Mouse (Mus musculus) erythroblast, embryonic 14.5 days (primary cell): ENCODE results near the gene Nr4a2.

Source experiments
- GATA1 ChIP-seq: IDR thresholded peaks from 2 replicates; pipeline ENCODE4 v1.6.1; 2012; ENCODE audit warnings: low read length, inconsistent platforms, mixed read lengths
- TAL1 ChIP-seq: IDR thresholded peaks from 3 replicates; pipeline ENCODE4 v1.6.1; 2012; ENCODE audit warnings: low read length, inconsistent platforms, mixed read lengths

DNA sequence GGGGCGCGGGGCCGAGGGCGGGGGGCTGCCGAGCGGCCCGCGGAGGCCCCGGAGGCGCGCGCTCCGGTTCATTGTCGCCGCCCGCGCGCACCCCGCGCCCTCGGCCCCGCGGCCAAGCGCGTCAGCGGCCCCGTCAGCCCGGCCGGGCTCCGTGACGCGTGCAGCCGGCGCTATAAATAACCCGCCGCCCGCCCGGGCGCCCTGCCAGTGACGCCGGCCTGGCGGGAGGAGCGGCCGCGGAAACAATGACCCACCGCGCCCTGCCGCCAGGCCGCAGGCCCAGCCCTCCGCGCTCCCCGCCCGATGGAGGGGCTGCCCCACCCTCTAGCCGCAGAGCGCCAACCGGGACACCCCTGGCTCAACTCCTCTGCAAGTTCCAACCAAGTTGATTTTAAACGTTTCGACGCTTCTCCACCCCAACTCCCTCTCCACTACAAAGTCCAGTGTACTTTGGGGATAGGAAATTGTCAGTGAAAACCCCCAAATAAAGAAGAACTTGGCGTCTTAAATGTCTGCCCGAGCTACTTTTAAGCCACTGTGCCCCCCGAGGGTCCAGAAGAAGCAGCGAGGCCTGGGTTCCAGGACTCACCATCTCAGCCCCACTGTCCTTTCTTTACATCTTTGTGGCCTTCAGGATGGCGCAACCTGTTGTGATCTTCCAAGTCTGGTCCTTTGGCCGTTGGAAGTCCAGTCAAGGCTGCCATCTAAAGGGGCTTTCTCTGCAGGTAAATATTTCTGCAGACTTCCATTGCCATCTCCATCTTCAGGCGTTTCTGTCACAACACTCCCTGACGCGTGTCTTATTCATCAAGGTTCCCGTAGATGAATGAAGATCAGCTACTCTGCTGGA is at the start of gene Nr4a2:
- TF ChIP-seq TAL1, result no peak
- TF ChIP-seq GATA1, result no peak
